Mouse (Mus musculus) heart, postnatal 14 days (tissue): ENCODE measurements around the gene Chd6. TPM values are rescaled to one million over a fixed set of nuclear protein-coding genes. Genes with fewer than 3 reads are reported as not detected.
"Not testable (repeated sequence)": the region's sequence is repeated elsewhere in the genome, so short reads cannot be mapped to it uniquely, and the experiment has no call there.

Experiments
- DNase-seq, 2 experiments: peaks; one replicate each; pipeline ENCODE4 v3.0.0; 2021 to 2022
- intact Hi-C: fragments of 180-260 bp; cut with DNase I; formaldehyde crosslinking; loops from one replicate; pipeline ENCODE4 v1.15.1; 2025
- total RNA-seq, 2 experiments: library from RNA; stranded (reverse); gene quantifications; 2 replicates each; pipeline ENCODE4 v1.2.3; 2021

Chd6 gene
- total RNA-seq, 2 experiments from 2014 or later: 87.6 to 95.7 TPM

DNA sequence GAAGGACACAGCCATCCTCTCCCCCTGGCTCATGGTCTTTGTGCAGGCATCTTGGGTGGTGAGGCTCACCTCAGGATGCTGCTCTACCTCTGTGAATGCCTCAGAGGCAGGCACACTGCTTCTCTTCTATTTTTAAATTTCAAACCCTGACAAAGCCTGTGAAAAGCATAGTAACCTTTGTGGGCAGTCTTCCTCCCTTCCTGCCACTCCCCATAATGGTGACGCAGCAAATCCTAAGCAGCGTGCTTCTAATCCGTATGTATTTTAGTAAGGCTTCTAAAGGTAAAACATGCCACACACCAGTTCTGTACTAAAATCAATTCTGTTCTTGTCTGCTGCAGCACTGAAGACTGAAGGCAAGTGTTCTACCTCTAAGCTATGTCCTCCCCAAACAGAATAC is 116.4 kb downstream of the Chd6 start:
- DNase-seq: no peak
- intact Hi-C loops: no loop called here

GRCm38 (mm10) chr2:160990339-160991070 is 118.4 kb downstream of the Chd6 start:
- intact Hi-C loops: no loop called here
- DNase-seq: no peak

DNA sequence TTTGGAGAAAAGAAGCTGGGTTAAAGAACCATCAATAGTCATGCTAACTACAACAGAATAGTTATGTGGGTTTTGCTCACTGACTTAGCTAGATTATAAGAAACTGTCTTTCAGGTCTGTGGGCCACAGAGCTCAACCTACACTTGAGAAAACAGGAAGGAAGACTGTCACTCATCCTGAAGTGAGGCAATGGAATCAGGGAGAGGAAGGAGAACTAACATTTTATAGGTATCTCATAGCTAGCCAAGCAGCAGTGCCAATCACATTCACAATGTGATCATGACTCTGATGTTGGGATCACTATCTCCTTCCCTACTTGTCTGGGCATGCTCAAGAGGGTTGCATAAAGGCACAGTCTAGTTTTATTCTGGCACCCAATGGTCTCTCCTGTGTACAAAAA is 121.4 kb downstream of the Chd6 start:
- intact Hi-C loops: no loop called here
- no peak for DNase-seq

GRCm38 (mm10) chr2:160982636-160983035 is 126.2 kb downstream of the Chd6 start:
- no peak for DNase-seq
- intact Hi-C loops: no loop called here

GRCm38 (mm10) chr2:160981791-160982190 is 127.1 kb downstream of the Chd6 start:
- intact Hi-C loops: no loop called here
- DNase-seq: no peak

- DNase-seq: no peak
- intact Hi-C loops: no loop called here
Measured at GRCm38 (mm10) chr2:160978651-160979050, 130.2 kb downstream of the Chd6 start.

DNA sequence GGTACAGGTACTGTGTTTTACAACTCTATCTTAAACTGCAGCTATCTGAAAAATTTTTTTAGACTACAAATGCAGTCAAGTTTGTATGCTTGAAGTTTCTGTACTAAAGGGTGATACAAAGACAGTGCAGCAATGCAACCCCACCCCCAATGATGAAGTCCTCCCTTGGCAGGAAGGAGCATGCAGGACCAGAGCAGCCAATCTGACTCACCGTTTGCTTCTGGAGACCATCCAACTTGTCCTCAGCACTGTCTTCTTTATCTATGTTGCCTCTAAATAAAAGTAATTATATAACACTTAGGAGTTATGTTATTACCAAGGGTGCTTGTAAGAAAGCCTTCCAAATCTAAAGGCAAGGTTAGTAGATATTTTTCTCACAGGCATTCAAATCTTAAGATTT is 131.6 kb downstream of the Chd6 start:
- DNase-seq: no peak
- intact Hi-C loops: no loop called here

- intact Hi-C loops: no loop called here
- no peak for DNase-seq
Measured at GRCm38 (mm10) chr2:160973648-160974215, 135.1 kb downstream of the Chd6 start.

DNA sequence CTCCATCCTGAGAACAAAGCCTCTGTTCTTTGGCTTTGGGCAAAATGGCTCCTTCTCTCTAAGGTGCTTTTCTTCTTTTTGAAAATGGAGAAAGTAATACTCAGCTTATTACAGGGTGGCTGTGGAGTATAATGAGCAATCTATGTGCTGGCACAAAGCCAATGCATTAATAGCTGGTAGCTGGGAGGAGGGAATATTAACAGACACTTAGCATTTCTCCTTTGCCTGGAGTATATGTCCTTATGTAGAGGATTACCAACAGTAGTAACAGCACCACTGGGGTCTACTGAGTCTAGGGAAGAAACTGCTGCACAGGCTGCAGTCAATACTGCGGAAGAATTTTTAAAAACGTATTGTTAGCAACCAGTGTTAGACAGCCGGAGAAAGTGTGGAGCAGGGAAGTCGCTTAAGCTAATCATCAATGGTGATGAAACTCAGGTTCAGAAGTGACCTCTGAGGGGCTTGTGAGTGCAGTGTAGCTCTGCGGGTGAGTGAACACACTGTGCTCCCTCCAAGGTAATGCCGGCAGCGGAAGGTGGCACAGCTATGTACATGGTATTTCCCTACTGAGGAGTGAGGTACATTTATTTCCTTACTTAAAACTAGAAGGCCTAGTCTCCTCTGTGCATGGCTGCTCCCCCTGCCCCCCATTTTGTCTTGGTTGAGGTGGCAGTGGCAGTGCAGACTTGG is 136.6 kb downstream of the Chd6 start:
- intact Hi-C loops: no loop called here
- DNase-seq: no peak

DNA sequence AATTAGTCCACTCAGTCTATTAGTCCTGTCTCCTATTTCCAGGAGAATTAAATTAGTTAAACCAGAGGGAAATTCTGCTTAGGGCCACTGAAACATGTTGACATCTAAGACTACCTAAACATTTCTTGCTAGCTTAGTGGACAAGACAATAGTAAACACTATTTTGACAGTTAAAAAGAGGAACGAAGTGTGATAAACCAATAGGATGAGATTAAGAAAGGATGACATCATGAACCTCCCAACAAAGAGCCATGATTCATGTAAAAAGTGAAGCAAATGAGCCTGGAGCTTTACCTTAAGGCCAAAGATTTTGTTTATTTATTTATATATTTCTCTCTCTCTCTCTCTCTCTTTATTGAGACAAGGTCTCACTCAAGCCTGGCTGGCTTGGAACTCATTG is 146.7 kb downstream of the Chd6 start:
- no peak for DNase-seq
- intact Hi-C loops: no loop called here

DNA sequence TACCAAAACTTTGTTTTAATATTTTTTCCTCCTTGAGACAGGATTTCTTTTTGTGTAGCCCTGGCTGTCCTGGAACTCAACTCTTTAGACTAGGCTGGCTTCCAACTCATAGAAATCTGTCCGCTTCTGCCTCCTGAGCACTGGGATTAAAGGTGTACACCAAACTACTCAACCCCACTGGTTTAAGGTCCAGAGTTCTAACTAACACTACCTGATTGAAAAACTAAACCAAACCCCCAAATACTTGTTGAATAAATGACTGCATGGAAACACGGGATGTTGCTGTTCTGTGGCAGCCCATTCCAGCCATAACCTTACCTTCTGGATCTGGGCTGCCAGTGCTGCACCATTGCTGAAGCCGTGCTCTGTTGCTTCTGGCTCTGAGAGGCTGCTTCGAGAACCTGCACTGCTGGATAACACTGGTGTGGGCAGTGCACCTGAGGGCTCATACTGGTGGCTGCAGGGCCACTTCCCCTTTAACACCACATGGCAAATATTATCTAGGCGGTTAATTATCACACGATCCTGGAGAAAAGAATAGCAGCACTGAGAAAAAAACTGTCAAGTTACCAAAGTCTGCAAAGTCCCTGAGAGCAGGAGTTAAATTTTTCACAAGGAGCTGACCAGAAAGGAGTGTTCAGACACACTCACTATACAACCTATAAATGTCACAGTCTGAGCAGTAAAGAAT is 147.8 kb downstream of the Chd6 start:
- intact Hi-C loops: no loop called here
- DNase-seq: no peak

DNA sequence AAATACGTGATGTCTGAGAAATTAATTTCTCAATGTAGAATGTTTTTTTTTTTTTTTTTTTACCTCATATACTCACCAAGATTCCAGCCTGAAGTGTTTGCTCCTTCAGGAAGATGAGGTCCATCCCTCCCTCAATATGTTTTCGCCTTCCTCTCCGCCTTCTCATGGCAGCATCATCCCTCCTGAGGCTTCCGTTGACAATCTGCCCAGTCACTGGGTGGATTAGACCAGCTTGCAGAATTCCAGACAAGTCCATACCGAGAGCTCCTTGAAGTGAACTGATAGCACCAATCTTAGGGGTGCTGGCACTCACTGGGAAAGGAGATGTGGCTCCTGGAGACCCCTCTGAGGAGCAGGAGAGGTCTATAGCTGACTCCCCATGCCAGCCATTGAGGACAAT is 149.0 kb downstream of the Chd6 start:
- peak in 1 of 2 experiments; percentile 44 for DNase-seq
- intact Hi-C loops: no loop called here

GRCm38 (mm10) chr2:160958737-160959136 is 150.1 kb downstream of the Chd6 start:
- peak in 1 of 2 experiments; percentile 44 for DNase-seq
- intact Hi-C loops: no loop called here

DNA sequence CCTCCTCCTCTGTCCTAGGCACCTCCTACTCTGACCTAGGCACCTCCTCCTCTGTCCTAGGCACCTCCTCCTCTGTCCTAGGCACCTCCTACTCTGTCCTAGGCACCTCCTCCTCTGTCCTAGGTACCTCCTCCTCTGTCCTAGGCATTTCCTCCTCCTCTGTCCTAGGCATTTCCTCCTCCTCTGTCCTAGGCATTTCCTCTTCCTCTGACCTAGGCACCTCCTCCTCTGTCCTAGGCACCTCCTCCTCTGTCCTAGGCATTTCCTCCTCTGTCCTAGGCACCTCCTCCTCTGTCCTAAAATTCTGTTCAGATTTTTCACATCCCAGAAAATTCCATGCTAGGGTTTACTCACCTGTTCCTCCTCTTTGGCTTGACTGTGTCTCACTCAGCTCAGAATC is 151.1 kb downstream of the Chd6 start:
- DNase-seq, intact Hi-C loops: not testable (repeated sequence)

- intact Hi-C loops, DNase-seq: not testable (repeated sequence)
Measured at GRCm38 (mm10) chr2:160957307-160957706, 151.6 kb downstream of the Chd6 start.

- intact Hi-C loops: no loop called here
Measured at GRCm38 (mm10) chr2:160955331-160955730, 153.5 kb downstream of the Chd6 start.

GRCm38 (mm10) chr2:160954541-160954940 is 154.3 kb downstream of the Chd6 start:
- DNase-seq: no peak
- intact Hi-C loops: no loop called here

More at GRCm38 (mm10) chr2:160955331-160955730, 153.5 kb downstream of the Chd6 start:
- DNase-seq: peak in 1 of 2 experiments; percentile 33

DNA sequence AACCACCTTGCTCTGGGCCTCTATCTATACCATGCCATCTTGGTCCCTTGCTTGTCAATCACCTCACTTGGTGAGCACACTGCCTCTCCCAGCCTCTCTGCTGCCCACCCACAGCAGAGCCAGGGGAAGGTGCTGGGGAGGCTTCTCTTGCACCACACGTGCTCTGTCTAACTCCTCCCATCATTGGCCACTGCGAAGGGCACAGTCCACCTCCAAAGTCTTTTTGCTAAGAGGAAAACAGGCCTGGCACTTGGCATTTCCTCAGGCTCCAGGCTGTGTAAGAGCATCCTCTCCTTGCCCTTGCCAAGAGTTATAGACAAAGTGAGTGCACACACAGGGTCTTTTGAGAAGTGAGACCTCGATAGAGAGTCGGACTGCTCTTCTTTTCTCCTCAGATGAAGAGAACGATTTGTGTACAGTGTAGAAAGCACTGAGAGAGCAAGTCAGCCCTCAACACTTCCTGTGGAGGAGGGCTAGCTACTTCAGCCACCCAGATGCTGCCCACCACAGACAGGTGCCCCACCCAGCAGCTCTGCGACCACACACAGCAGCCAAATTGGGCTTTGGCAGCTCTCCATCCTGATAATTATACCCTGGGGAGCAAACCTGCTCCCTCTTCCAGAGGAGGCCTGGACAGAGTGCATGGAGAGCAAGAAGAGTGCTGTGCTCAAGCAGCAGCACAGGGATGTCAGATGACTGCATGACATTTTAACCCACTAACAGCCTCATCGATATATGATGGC is 155.6 kb downstream of the Chd6 start:
- intact Hi-C loops: no loop called here
- no peak for DNase-seq

- intact Hi-C loops: no loop called here
- no peak for DNase-seq
Measured at GRCm38 (mm10) chr2:160951595-160951994, 157.3 kb downstream of the Chd6 start.

DNA sequence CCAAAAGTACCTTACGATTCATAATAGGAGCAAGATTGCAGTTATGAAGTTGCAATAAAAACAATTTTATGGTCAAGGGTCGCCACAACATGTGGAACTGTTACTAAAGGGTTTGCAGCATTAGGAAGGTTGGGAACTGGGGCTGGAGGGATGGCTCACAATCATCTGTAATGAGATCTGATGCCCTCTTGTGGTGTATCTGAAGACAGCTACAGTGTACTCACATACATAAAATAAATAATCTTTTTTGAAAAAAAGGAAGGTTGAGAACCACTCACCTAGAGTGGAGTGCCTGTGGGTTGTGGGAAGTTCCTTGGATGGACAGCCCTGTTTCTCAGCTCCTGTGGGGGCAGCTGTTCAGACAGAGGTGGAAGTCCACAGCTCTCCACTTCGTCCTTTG is 166.4 kb downstream of the Chd6 start:
- DNase-seq: no peak
- intact Hi-C loops: no loop called here
